Mouse (Mus musculus): ENCODE data around the gene Gm39566. TPM values are rescaled to one million over a fixed set of nuclear protein-coding genes. Genes with fewer than 3 reads are reported as not detected.

Gene Gm39566
- polyA plus RNA-seq, 1 experiment from 2014 or later = not detected

DNA sequence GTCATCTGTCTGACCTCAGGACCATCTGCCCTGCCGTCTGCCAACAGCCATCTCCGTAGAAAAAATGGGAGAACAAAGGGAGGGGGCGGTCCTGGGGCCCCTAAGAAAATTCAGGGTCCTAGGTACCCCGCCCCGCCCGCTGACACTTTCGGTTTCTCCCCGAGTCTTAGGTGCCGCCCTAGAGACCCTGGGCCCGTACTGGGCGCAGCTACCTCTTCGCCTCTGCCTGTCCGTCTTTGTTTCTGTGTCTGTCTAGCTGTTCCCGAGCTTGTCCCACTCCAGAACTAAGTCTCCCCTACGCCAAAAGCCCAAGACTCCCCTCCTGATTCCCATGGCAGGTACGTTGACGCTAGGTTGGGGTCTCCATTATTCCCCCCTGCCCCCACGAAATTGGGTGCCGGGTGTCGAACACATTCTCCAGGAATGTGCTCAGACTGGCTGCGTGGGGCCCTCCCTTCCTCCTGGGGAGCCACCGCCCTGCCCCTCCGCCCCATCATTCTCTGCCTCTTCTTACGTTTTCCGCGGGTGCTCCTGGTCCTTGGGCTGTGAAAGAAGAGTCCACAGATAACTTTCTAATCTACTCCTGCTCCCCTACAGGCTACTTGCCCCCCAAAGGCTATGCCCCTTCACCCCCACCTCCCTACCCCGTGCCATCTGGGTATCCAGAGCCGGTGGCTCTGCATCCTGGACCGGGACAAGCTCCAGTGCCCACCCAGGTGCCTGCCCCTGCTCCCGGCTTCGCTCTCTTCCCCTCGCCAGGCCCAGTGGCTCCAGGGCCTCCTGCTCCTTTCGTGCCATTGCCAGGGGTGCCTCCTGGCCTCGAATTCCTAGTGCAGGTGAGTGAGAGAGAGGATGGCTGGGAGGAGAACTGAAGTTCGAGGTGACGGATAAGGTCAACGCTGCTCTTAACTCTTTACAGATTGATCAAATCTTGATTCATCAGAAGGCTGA, 31.9 kb upstream of the Gm39566 start:
- Histone ChIP-seq H3K4me1 (replicated peaks) (peaks cover 49% of the 10 kb centered on the region), H3K9me3 (no peaks in the 10 kb centered on the region), H3K27ac (replicated peaks) (peak overlapping the region; percentile 98), H3K4me2 (peak overlapping the region; percentile 95), H3K9ac (peak overlapping the region; percentile 92), H3K4me3 (peak overlapping the region; percentile 73), H3K36me3 (peaks cover 40% of the 10 kb centered on the region), H3K27me3 (no peaks in the 10 kb centered on the region)
- peak; percentile 61 for ATAC-seq (ENCODE audit: low read depth)
- 11% methylated on average over 37 of the region's 37 CpGs for WGBS

DNA sequence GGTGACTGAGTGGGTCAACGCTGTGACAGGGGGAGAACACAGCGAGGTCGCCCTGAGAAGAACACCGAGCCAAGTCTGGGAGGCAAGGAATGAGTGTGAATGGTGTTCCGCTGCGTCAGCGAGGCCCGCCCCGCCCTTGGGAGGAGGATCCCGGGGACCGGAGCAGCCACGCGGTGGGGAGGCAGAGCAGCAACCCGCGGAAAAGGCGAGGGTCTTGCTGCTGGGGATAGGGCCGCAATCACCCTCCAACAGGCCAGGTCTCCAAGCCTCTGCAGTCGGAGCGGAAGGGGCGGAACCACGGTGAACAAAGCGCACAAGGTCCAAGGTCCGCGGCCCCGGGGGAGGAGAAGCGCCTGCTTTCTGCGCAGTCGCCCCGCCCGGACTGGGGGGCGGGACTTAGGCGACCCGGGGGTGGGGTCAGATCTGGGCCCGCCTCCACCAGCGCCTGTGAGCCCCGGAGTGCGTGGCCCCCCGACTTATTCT, 31.1 kb upstream of the Gm39566 start, which contains the start of gene Plscr3:
Gene Plscr3, plus strand, starts transcription at position 179 of the 483 bp plus-strand sequence.
- peaks cover 49% of the 10 kb centered on the region for H3K4me1 ChIP-seq (replicated peaks)
- peak within 1 kb of the TSS; percentile 98 for H3K27ac ChIP-seq (replicated peaks)
- peak; percentile 92 for ATAC-seq (ENCODE audit: low read depth)
- H3K9ac ChIP-seq = peak within 1 kb of the TSS; percentile 92
- H3K4me3 ChIP-seq = peak within 1 kb of the TSS; percentile 73
- H3K4me2 ChIP-seq = peak within 1 kb of the TSS; percentile 95
- no peaks in the 10 kb centered on the region for H3K9me3 ChIP-seq
- H3K36me3 ChIP-seq = peaks cover 32% of the 10 kb centered on the region
- H3K27me3 ChIP-seq = no peaks in the 10 kb centered on the region
- under 1% methylated on average over 36 of the region's 38 CpGs for WGBS

- no peaks in the 10 kb centered on the region for H3K9me3 ChIP-seq
- H3K4me2 ChIP-seq = peak overlapping the region; percentile 99
- H3K4me3 ChIP-seq = peak overlapping the region; percentile 93
- 2% methylated on average over 7 of the region's 7 CpGs for WGBS
- 0 out of 2 replicates have a peak, but pooled peaks have one; percentile 2 for ATAC-seq (ENCODE audit: low read depth)
- no peaks in the 10 kb centered on the region for H3K27me3 ChIP-seq
- peaks cover under 1% of the 10 kb centered on the region for H3K36me3 ChIP-seq
- H3K27ac ChIP-seq (replicated peaks) = peak overlapping the region; percentile 98
- peak overlapping the region; percentile 71 for H3K9ac ChIP-seq
- peaks cover 34% of the 10 kb centered on the region for H3K4me1 ChIP-seq (replicated peaks)
Measured at GRCm38 (mm10) chr11:69838714-69839104, 23.6 kb upstream of the Gm39566 start.

DNA sequence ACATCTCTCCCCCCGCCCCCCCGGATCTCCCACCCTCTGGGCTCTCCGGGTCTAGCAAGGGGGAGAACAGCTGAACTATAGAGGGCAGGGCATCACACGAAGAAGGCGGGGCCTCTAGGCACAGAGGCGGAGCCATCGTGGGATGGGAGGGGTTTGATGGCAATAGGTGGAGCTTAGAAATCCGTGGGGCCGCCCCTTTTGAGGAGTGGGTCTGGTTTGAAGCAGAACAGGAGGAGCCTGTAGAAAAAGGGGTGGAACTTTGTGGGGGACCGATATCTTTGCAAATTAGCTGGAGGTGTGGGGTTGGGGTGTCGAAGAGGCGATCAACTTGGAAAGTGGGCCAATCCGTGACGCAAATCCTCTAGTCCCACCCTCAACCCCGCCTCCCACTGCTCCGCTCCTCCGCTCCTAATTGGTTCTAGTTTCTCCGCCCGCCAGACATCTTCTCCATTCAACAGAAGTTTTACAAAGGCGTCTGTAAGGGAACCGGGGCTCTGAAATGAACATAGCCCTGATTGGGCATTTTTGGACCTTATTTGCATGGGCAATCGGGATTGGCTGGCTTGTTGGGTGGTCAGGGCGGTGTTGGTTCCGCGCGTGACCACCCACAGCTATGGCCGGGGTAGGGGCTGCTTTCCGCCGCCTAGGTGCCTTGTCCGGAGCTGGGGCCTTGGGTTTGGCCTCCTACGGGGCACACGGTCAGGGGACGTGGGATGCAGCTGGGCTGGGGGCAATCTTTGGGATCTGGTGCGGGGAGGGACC, 23.0 kb upstream of the Gm39566 start, which contains the start of gene Tmem256:
Gene Tmem256, plus strand, starts transcription at position 563 of the 762 bp plus-strand sequence.
- Histone ChIP-seq H3K4me2 (peak within 1 kb of the TSS; percentile 99), H3K9ac (peak within 1 kb of the TSS; percentile 97), H3K27ac (replicated peaks) (peak within 1 kb of the TSS; percentile 98), H3K4me1 (replicated peaks) (peaks cover 39% of the 10 kb centered on the region), H3K27me3 (no peaks in the 10 kb centered on the region), H3K4me3 (peak within 1 kb of the TSS; percentile 93), H3K36me3 (peaks cover 7% of the 10 kb centered on the region), H3K9me3 (no peaks in the 10 kb centered on the region)
- peak; percentile 92 for ATAC-seq (ENCODE audit: low read depth)
- WGBS = under 1% methylated on average over 34 of the region's 34 CpGs

DNA sequence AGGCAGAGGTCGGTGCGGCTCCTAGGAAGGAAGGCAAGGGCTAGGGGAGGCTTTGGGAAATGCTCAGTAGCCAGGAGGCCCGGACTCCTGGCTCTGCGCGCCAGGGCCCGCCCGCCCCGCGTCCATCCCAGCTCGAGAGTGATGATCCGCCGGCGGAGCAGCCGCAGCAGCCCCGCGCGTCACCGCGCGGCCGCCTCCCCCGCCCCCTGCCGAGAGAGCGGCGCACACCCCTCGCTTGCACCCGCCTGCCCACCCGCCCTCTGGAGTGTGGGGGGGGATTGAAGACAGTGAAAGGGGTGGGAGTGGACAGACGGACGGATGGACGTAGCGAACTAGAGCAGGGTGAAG, 22.5 kb upstream of the Gm39566 start, which contains the start of gene Nlgn2:
Gene Nlgn2, minus strand, starts transcription at position 181 of the 348 bp plus-strand sequence.
- no peaks in the 10 kb centered on the region for H3K9me3 ChIP-seq
- no peaks in the 10 kb centered on the region for H3K27me3 ChIP-seq
- peak within 1 kb of the TSS; percentile 97 for H3K9ac ChIP-seq
- peaks cover 12% of the 10 kb centered on the region for H3K36me3 ChIP-seq
- H3K27ac ChIP-seq (replicated peaks) = peak within 1 kb of the TSS; percentile 98
- WGBS = 0% methylated on average over 32 of the region's 32 CpGs
- H3K4me3 ChIP-seq = peak within 1 kb of the TSS; percentile 93
- peak; percentile 75 for ATAC-seq (ENCODE audit: low read depth)
- peak within 1 kb of the TSS; percentile 99 for H3K4me2 ChIP-seq
- peaks cover 40% of the 10 kb centered on the region for H3K4me1 ChIP-seq (replicated peaks)

DNA sequence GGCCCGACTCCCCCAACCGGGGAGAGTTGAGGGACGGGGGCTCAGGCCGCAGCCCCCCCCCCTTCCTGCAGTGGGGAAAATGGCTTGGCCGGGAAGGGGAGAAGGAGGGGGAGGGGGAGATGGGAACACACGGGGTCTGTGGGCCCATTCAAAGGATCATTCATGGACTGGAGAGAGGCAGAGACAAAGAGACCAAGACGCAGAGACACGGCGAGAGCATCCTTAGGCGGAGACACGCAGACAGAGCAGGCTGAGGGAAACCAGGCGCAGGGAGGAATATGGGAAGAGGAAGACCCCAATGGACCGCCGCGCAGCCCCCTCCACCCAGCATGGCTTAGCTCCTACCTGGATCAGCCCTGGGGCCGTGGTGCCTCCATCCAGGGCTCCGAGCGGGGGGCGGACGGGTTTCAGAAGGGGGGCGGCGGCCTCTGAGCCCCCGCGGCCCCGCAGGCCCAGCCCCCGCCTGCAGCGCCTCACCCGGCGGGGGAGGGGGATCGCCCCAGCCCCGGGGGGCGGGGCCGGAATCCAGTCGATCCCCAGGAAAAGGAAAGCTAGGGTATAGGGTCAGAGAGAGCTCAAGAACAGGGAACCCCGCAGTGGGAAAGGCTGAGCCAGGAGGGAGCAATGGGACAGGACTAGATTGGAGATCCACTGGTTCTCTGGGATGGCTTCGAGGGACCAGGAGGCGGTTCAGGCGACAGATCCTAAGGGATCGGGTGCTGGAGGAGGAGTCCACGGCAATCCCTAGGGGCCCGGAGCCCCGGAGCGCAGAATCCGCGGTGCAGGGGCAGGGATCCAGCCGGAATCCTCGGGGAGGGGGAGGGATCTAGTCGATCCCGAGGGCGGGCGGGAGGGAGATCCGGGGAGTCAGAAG, 21.8 kb upstream of the Gm39566 start:
- peaks cover 40% of the 10 kb centered on the region for H3K4me1 ChIP-seq (replicated peaks)
- peak overlapping the region; percentile 99 for H3K4me2 ChIP-seq
- peaks cover 19% of the 10 kb centered on the region for H3K36me3 ChIP-seq
- peak overlapping the region; percentile 98 for H3K27ac ChIP-seq (replicated peaks)
- H3K27me3 ChIP-seq = no peaks in the 10 kb centered on the region
- 1% methylated on average over 51 of the region's 52 CpGs for WGBS
- H3K9ac ChIP-seq = peak overlapping the region; percentile 97
- H3K4me3 ChIP-seq = peak overlapping the region; percentile 93
- ATAC-seq (ENCODE audit: low read depth) = peak; percentile 4; the same call in 1 of the 2 replicates
- H3K9me3 ChIP-seq = no peaks in the 10 kb centered on the region

DNA sequence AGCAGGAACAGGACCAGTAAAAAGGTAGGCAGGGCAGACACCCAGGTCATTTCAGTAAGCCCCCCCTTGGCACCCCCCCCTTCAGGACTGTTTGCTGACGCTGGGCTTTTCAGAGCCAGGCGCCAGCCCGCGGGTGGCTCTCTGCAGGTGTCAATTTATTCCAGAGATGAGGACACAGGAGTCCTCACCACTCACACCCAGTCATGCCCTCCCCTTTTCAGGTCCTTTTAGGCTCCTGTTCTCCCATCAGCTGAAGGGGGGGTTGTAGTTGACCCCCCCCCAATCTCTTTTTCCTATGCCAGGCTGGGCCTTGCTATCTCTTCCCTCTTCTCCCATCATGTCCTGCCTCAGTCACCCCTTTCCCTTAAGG, 20.9 kb upstream of the Gm39566 start:
- Histone ChIP-seq H3K4me2 (peak overlapping the region; percentile 99), H3K4me1 (replicated peaks) (peaks cover 45% of the 10 kb centered on the region), H3K9ac (peak overlapping the region; percentile 97), H3K27ac (replicated peaks) (peak overlapping the region; percentile 98), H3K36me3 (peaks cover 27% of the 10 kb centered on the region), H3K27me3 (no peaks in the 10 kb centered on the region), H3K9me3 (no peaks in the 10 kb centered on the region), H3K4me3 (peak overlapping the region; percentile 93)
- no peak for ATAC-seq (ENCODE audit: low read depth)
- 0% methylated on average over 4 of the region's 4 CpGs for WGBS

DNA sequence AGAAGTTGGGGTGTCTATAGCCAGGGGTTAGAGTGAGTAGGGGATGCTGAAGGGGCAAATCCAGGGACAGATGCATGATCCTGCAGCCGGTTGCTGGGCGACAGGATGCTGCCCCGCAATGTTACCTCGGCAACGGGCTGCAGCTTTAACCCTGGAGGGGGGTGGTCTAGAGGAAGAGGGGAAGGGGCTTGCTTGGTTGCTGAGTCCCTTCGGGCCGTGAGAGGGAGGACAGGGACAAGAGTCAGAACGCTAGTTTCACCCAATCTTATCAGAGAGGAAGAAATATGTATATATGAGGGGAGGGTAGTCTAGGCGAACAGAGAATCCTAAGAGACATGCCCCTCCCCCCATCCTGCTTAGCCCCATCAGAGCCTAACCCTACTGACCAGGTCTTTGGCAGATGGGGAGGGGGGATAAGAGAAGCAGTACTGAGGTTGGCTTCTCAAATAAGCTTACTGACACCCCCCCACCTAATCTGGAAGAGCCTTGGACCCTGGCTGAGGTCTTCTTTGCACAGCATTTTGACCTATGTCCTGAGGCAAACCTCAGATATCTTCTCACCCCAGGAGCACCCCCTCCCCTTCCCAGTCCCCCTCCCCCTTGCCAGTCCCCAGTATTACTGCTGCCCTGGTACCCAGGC, 20.3 kb upstream of the Gm39566 start:
- H3K27ac ChIP-seq (replicated peaks) = peak overlapping the region; percentile 98
- WGBS = 0% methylated on average over 9 of the region's 9 CpGs
- H3K4me2 ChIP-seq = peak overlapping the region; percentile 99
- peak overlapping the region; percentile 93 for H3K4me3 ChIP-seq
- no peak for ATAC-seq (ENCODE audit: low read depth)
- H3K9me3 ChIP-seq = no peaks in the 10 kb centered on the region
- peaks cover 32% of the 10 kb centered on the region for H3K36me3 ChIP-seq
- H3K9ac ChIP-seq = peak overlapping the region; percentile 97
- no peaks in the 10 kb centered on the region for H3K27me3 ChIP-seq
- peaks cover 46% of the 10 kb centered on the region for H3K4me1 ChIP-seq (replicated peaks)

DNA sequence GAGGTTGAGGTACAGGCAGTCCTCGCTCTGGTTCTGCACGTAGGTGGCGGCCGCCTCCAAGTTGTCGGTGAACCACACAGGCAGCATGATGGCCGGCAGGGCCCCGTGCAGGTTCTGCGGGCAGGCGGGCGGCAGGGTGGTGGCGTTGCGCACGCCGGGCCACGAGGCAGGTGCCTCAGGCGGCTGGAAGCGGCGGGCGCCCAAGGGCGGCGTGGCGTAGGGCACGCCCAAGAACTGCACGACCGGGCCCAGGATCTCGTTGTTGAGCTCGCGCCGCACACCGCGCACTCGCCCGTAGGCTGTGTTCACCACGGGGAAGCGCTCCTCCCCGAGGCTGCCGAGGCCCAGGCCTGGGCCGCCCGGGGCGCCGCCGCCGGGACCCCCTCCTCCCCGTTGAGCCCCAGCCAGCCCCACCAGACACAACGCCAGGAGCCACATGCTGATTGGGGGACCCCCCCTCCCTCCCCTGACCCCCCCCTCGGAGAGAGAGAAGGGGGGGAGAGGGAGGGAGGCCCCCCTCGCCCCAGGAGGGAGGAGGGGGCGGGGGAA, 19.0 kb upstream of the Gm39566 start:
- peak overlapping the region; percentile 98 for H3K27ac ChIP-seq (replicated peaks)
- no peaks in the 10 kb centered on the region for H3K9me3 ChIP-seq
- peaks cover 46% of the 10 kb centered on the region for H3K4me1 ChIP-seq (replicated peaks)
- H3K4me3 ChIP-seq = peak overlapping the region; percentile 93
- H3K36me3 ChIP-seq = peaks cover 41% of the 10 kb centered on the region
- ATAC-seq (ENCODE audit: low read depth) = no peak
- 5% methylated on average over 45 of the region's 48 CpGs for WGBS
- H3K27me3 ChIP-seq = no peaks in the 10 kb centered on the region
- H3K4me2 ChIP-seq = peak overlapping the region; percentile 99
- peak overlapping the region; percentile 97 for H3K9ac ChIP-seq

GRCm38 (mm10) chr11:69833554-69833953, 18.5 kb upstream of the Gm39566 start:
- peaks cover 46% of the 10 kb centered on the region for H3K36me3 ChIP-seq
- H3K9ac ChIP-seq = peak overlapping the region; percentile 97
- H3K27ac ChIP-seq (replicated peaks) = peak overlapping the region; percentile 98; the same call in 1 of the 2 replicates
- H3K4me3 ChIP-seq = peak overlapping the region; percentile 93
- H3K4me2 ChIP-seq = peak overlapping the region; percentile 99
- H3K27me3 ChIP-seq = no peaks in the 10 kb centered on the region
- H3K4me1 ChIP-seq (replicated peaks) = peaks cover 47% of the 10 kb centered on the region
- 50% methylated on average over 8 of the region's 8 CpGs for WGBS
- no peak for ATAC-seq (ENCODE audit: low read depth)
- no peaks in the 10 kb centered on the region for H3K9me3 ChIP-seq
